In genomic region chr14:26900893-26901292, GRCm38 (mm10) we compare ENCODE assay signal across 30 mouse cellular contexts. TPM values are rescaled to one million over a fixed set of nuclear protein-coding genes. Genes with fewer than 3 reads are reported as not detected.
DNase-seq lines count a peak whose midpoint lies in the region; ATAC-seq lines count a peak whose summit lies in the region.
"Had no signal": no experiment of that assay in that cellular context is flagged by ENCODE, and none has a peak within 500 bp of the region (broad histone marks: within the 10 kb centered on the region; RNA-seq: fewer than 3 reads in every experiment).

No protein-coding gene starts in this region.

- DNase-seq in frontal cortex, postnatal 36 days (ENCODE audit: low spot score in 2 of 2) = peak; percentile 19 to 65
- DNase-seq in frontal cortex, postnatal 14 days (ENCODE audit: low spot score in 2 of 2) = no peak
- DNase-seq in left cerebral cortex, postnatal 36 days (ENCODE audit: low spot score in 2 of 2) = peak; percentile 16 to 40
- no peak for DNase-seq in left cerebral cortex, adult 11 months (ENCODE audit: low spot score)
- DNase-seq in R1 (ENCODE audit: low read depth, low spot score) = peak; percentile 40
- DNase-seq in brain, adult 2 months (ENCODE audit: low read depth, low spot score) = peak; percentile 75
- DNase-seq in midbrain, embryonic 11.5 days (ENCODE audit: low spot score, missing footprints) = no peak
- DNase-seq: adrenal gland, adult 8-10 months; adrenal gland, postnatal 36 days; cerebellum, adult 11 months; cerebellum, adult 8-10 months; cerebellum, postnatal 14 days; embryo, embryonic 11 days; gastrocnemius, postnatal 10 days; heart, adult 2 months; heart, postnatal 14 days had no signal

- H3K36me3 ChIP-seq in midbrain, embryonic 11.5 days (ENCODE audit: control insufficient read depth, insufficient read depth, low read length) = no peaks in the 10 kb centered on the region
- H3K36me3 ChIP-seq: embryonic facial prominence, embryonic 15.5 days; forebrain, embryonic 10.5 days; heart, embryonic 15.5 days; hindbrain, embryonic 10.5 days had no signal

- ATAC-seq in midbrain, embryonic 11.5 days (ENCODE audit: low FRiP score) = no peak
- ATAC-seq: forebrain, embryonic 14.5 days; inflammation-experienced regulatory T-cells, adult 6 months; Patski had no signal

- H3K4me3 ChIP-seq in midbrain, embryonic 11.5 days (ENCODE audit: low read depth, low read length) = no peak overlapping the region
- H3K4me3 ChIP-seq: embryonic facial prominence, embryonic 15.5 days; erythroblast, embryonic 14.5 days; forebrain, embryonic 10.5 days; heart, adult 2 months; heart, embryonic 15.5 days; hindbrain, embryonic 10.5 days had no signal

- intact Hi-C loops in left cerebral cortex, postnatal 36 days (cut with DNase I) = no loop called here

- H3K27me3 ChIP-seq in midbrain, embryonic 11.5 days (ENCODE audit: control insufficient read depth, insufficient read depth, low read length) = no peaks in the 10 kb centered on the region
- H3K27me3 ChIP-seq: CH12.LX; embryonic facial prominence, embryonic 15.5 days; heart, embryonic 15.5 days had no signal

- no peak overlapping the region for H3K27ac ChIP-seq in midbrain, embryonic 11.5 days (ENCODE audit: low read depth, low read length)
- H3K27ac ChIP-seq: embryonic facial prominence, embryonic 15.5 days; forebrain, embryonic 10.5 days; heart, adult 2 months; heart, embryonic 15.5 days; hindbrain, embryonic 10.5 days; hindbrain, embryonic 14.5 days had no signal

- no peak overlapping the region for H3K9ac ChIP-seq in midbrain, embryonic 11.5 days (ENCODE audit: low read length)
- H3K9ac ChIP-seq: embryonic facial prominence, embryonic 15.5 days; heart, embryonic 15.5 days; hindbrain, embryonic 14.5 days had no signal

- H3K4me2 ChIP-seq in midbrain, embryonic 11.5 days = no peak overlapping the region
- H3K4me2 ChIP-seq: embryonic facial prominence, embryonic 15.5 days; heart, embryonic 11.5 days; heart, embryonic 15.5 days; hindbrain, embryonic 14.5 days had no signal

- 85% methylated on average over 12 of the region's 12 CpGs for WGBS in midbrain, embryonic 11.5 days

- H3K4me1 ChIP-seq in midbrain, embryonic 11.5 days (ENCODE audit: control insufficient read depth, insufficient read depth, low read length) = no peaks in the 10 kb centered on the region
- H3K4me1 ChIP-seq: embryonic facial prominence, embryonic 15.5 days; forebrain, embryonic 10.5 days; heart, embryonic 15.5 days had no signal

- no peaks in the 10 kb centered on the region for H3K9me3 ChIP-seq in midbrain, embryonic 11.5 days (ENCODE audit: control insufficient read depth, low read length)
- H3K9me3 ChIP-seq: embryonic facial prominence, embryonic 15.5 days; forebrain, embryonic 10.5 days; heart, embryonic 15.5 days; hindbrain, embryonic 10.5 days had no signal

RNA-seq across cellular contexts. Expression of gene Asb14, which starts 6.5 kb away (rescaled TPM):
- total RNA-seq in left cerebral cortex, postnatal 36 days (2021) = under 1 TPM in 1 of 2 experiments, not detected in 1; 0.22 TPM
- 0.12 TPM in 1 of 2 replicates, not detected in the other for polyA plus RNA-seq in midbrain, embryonic 11.5 days (2014; fragmentation: Nextera tagmentation; extraction: Ambion mirVana)
- total RNA-seq: adrenal gland, adult 8-10 months; adrenal gland, postnatal 36 days; CH12.LX; common myeloid progenitor, adult 5-6 weeks had no signal
- polyA plus RNA-seq: brain, embryonic 14.5 days; embryonic facial prominence, embryonic 11.5 days; erythroblast, embryonic 14.5 days; forebrain, embryonic 10.5 days; hindbrain, embryonic 10.5 days had no signal

Comparison
In these comparisons a context has a peak if more than half of its experiments do, and no peak if none do; other contexts are left out.
1. DNase-seq: peak in frontal cortex, postnatal 36 days (2 of 2), left cerebral cortex, postnatal 36 days (2 of 2), R1 (single experiment) and brain, adult 2 months (single experiment); none in frontal cortex, postnatal 14 days (0 of 2), left cerebral cortex, adult 11 months (single experiment) and midbrain, embryonic 11.5 days (single experiment).